Mouse (Mus musculus) cortical plate, adult 2 months (tissue): Measurements from ENCODE around the gene Plg. TPM values are rescaled to one million over a fixed set of nuclear protein-coding genes. Genes with fewer than 3 reads are reported as not detected.
A peak's percentile ranks its signal among the peaks of the same experiment; 100 is the strongest.

ENCODE experiments used
- H3K27ac ChIP-seq: fragments of 200-500 bp; 2 replicates; pipeline ENCODE4 v1.5.1; 2012; ENCODE audit warnings: low read length, control low read depth, inconsistent platforms; ENCODE audit not compliant: insufficient read depth
- H3K4me1 ChIP-seq: fragments of 200-500 bp; 2 replicates; pipeline ENCODE4 v1.6.1; 2011; ENCODE audit warnings: low read length; ENCODE audit not compliant: control insufficient read depth, insufficient read depth
- H3K4me3 ChIP-seq: fragments of 200-500 bp; 2 replicates; pipeline ENCODE4 v1.5.1; 2011; ENCODE audit warnings: mild to moderate bottlenecking, low read length, control low read depth; ENCODE audit not compliant: insufficient read depth
- CTCF ChIP-seq: fragments of 200-500 bp; IDR thresholded peaks from 2 replicates; pipeline ENCODE4 v1.5.1; 2011; ENCODE audit warnings: mild to moderate bottlenecking, control low read depth, low read length; ENCODE audit not compliant: insufficient read depth; ENCODE audit errors: extremely low read depth
- POLR2A ChIP-seq: fragments of 200-500 bp; IDR thresholded peaks from 2 replicates; pipeline ENCODE4 v1.6.1; 2011; ENCODE audit warnings: mild to moderate bottlenecking, low read length, control low read depth; ENCODE audit not compliant: insufficient read depth; ENCODE audit errors: extremely low read depth
- polyA plus RNA-seq: library from polyadenylated mRNA; depleted of rRNA; stranded (reverse); fragments of >200 nt; gene quantifications from 2 replicates; pipeline ENCODE4 v1.2.3, GENCODE M21; 2012

Gene Plg
- polyA plus RNA-seq, 1 experiment, result 0.10 TPM

DNA sequence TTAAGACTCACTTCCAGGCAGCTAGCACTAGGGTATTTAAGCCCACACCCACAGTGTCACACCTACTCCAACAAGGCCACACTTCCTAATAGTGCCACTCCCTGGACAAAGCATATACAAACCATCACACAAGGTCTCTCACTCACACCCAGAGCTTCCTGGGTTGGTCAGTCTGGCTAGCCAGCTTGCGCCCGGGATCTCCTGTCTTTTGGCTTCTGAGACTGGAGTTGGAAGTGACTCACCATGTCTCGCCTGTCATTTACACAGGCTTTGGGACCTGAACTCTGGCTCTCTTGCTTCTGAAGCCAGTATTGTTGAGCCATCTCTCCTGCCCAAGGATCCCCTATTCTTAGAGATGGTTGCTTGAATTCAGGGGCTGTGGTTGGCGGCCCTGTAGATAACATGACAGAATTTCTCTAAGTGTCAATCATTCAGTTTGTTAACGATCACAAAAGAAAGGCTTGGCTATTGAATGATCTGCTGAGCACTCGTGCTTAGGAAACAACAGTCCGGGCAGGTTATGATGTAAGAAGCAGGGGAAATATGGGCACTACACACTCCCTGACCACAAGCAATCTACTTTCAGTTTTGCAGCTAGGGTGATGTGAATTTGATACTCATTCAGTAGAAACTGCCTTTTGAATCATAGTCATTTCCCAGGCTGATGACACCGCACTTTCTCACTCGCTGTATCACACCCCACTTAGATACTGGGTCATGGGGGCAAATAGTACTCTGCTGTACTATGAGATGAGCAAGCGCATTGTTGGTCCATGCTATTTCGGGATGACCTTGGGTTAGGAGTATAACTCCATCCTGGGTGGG is 14.6 kb upstream of the Plg start:
- no peaks in the 10 kb centered on the region for H3K4me1 ChIP-seq
- H3K27ac ChIP-seq, result no peak overlapping the region
- TF ChIP-seq POLR2A (no peak), CTCF (no peak)
- H3K4me3 ChIP-seq, result no peak overlapping the region

DNA sequence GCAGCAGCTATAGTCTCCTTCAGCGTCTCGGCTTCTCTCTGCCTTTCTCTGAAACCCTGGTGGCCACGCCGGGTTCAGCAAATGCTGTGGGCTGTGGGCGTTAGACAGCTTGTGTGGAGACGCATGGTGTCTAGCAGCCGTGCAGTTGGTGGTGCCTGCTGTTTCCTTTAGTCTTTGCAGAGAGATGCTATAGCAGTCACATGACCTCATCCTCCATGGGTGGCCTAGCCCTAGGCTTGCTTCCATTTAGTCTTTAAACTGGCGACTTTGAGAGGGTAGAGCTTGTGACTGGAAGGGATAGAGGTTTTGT is 14.0 kb upstream of the Plg start:
- Histone ChIP-seq H3K4me3 (no peak overlapping the region), H3K27ac (no peak overlapping the region), H3K4me1 (no peaks in the 10 kb centered on the region)
- no peak for TF ChIP-seq CTCF
- no peak for TF ChIP-seq POLR2A

DNA sequence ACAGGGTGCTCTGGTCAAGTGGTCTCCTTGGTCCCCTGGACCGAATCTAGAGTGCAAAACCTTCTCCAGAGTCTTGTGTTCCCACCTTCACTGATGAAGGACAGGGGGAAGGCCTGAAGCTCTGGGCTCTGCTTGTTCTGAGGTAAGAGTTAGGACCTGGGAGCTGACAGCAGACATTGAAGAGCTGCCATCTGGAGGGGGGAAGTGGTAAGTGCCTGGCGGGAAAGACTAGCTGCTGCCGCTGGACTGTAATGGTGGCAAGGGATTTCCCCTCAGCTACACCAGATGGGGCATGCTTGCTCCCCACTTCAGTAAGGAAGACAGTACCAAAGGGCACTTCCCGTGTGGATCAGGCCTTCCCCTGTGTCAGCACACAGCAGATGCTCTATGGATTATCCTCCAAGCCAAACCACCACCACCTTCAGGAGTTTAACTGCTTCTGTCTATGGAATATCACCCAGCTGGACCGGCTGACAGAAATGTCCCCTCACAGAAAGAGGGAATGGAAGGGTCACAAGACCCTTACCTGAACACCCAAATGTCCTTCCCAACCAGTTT is 11.0 kb upstream of the Plg start:
- H3K4me3 ChIP-seq, result no peak overlapping the region
- TF ChIP-seq POLR2A (no peak), CTCF (peak; percentile 73)
- no peak overlapping the region for H3K27ac ChIP-seq
- no peaks in the 10 kb centered on the region for H3K4me1 ChIP-seq

DNA sequence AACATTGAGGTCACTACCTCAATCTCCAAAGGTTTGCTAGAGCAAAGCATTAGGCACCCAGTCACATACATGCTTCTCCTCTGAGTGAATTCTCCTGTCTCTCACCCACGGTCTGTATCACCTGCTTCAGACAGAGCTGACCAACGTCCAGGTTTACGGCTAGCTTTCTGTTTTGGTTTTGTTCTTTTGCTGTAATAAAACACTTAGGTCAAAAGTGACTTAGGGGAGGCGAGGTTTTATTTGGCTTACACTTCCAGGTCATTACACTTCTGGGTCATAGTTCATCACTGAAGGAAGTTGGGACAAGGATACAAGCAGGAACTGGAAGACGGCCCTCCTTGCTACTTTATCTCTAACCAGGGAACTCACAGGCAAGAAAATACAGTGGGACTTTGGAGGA is 9.0 kb upstream of the Plg start:
- Histone ChIP-seq H3K4me3 (no peak overlapping the region), H3K27ac (no peak overlapping the region), H3K4me1 (no peaks in the 10 kb centered on the region)
- TF ChIP-seq CTCF (no peak), POLR2A (no peak)

DNA sequence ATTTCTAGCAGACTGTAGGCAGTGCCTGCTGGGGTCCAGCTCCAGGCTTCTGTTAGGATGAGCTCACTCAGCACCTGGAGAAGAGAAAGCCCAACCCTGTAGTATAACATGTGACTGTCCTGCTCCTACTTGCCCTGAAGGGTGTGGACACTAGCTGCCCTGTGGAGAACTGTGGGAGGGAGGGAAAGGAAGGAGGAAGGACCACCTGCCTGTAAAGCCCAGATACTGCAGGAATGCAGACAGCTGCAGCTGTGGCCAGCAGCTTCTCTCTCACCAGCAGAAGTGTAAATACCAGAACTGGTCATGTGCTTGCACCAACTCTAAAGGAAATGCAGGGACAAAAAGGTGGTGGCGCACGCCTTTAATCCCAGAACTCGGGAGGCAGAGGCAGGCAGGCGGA is 8.1 kb upstream of the Plg start:
- H3K4me3 ChIP-seq, result no peak overlapping the region
- H3K4me1 ChIP-seq, result no peaks in the 10 kb centered on the region
- TF ChIP-seq POLR2A, result no peak
- no peak for TF ChIP-seq CTCF
- no peak overlapping the region for H3K27ac ChIP-seq

DNA sequence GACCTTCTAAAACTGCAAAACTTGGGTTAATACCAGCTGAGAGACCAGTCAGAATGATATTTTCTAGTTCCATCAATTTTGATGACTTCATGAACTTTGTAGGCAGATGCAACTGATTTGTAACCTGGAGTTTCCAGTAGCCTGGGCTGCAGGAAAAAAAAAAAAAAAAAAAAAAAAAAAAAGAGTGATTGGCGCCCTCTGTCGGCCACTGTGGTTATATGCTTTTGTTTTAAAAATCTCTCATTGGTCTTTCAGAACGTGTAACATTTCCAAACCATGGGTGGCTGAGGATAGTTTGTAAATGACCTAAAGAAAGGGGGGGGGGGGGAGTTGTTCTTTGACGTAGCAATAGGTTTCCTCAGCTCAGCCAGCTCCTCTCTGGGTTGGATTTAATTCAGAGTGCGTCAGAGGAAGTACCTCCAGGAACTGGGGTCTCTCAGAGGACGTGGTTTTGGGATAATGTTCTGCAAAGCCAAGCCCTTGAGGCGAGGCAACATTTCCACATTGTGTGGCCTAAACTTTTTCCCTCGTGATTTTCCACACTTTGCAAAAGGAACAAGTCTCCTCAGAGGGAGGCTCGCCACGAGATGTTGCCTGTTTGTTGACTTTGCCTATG is 7.0 kb upstream of the Plg start:
- Histone ChIP-seq H3K4me1 (no peaks in the 10 kb centered on the region), H3K27ac (no peak overlapping the region), H3K4me3 (no peak overlapping the region)
- TF ChIP-seq CTCF (0 out of 2 replicates have a peak, but pooled peaks have one; percentile 8), POLR2A (no peak)

DNA sequence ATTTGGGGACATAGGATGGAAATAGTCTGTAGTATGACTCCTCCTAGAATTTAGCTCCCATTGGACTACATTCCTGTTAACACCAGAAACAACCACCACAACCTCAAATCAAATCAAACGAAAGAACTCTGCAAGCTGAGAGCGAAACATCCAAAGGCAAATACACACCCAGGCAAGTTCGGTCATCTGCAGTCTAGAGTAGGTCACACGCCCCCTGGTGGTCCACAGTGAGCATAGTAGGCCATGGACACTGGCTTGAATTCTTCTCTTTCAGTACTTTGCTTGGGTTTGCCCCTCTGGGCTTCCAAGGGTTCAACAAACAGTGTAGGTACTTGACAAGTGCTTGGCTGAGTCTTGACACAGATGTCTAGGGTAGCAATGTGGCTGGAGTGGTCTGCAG is 6.4 kb upstream of the Plg start:
- Histone ChIP-seq H3K4me1 (no peaks in the 10 kb centered on the region), H3K27ac (no peak overlapping the region), H3K4me3 (no peak overlapping the region)
- TF ChIP-seq POLR2A, result no peak
- peak; percentile 77 for TF ChIP-seq CTCF

DNA sequence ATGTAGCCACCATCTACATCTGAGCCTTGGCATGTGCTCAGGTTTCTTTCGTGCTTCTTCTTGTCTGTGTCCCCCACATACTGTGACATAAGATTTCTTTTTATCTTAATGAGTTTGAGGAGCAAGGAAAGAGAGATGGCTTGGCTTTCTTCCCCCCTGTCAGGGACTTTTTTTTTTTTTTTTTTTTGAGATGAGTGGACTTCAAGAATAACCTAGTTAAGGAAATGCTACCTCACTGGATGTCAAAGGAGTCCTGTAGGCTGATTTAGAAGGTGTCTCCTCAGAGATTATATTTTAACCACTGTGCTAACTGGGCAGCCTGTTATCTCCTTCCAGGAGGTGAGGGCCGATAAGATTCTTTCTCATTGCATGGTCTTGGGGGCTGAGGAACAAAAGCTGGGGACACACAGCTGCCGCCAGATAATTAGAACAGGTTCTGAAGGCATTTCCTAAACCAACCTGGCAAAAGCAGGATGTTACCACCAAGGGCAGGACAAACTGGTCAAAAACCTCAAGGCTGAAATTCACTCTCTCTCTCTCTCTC is 4.7 kb upstream of the Plg start:
- Histone ChIP-seq H3K27ac (no peak overlapping the region), H3K4me3 (no peak overlapping the region), H3K4me1 (no peaks in the 10 kb centered on the region)
- TF ChIP-seq POLR2A (no peak), CTCF (no peak)

DNA sequence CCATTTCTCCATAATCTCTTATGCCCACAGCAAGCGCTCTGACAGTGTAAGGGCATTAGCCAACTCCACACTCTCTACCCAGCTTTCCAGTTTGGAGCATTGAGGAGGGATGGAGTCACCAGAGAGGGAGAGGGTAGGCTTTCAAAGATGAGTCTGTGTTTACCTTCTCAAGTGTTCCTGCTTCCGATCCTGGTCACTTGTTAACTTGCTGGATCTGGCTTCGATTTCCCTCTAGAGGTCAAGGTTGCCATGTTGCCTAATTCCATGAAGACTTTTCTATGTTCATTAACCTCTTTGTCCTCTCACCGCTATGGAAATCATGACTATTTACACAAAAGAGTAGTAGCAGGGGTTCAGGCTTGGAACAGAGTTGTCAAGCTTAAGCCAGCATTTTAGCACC is 1.9 kb downstream of the Plg start:
- H3K27ac ChIP-seq, result no peak overlapping the region
- no peak for TF ChIP-seq CTCF
- TF ChIP-seq POLR2A, result no peak
- no peaks in the 10 kb centered on the region for H3K4me1 ChIP-seq
- no peak overlapping the region for H3K4me3 ChIP-seq

DNA sequence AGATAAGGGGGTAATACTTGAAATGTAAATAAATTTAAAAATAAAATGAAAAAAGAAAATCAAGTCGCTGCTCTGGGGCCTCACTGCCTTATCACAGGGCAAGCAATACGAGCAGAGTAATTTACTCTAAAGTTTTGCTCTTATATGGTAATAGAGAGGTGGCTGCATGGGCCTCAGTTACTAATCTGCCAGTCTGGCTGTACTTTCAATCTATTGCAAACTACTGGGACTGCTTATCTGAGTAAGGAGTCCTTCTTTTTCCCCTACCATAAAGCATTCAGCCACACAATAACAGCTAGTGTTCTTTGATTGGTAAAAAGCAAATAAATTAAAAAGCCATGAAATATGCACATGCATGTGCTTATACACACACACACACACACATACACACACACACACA is 3.2 kb downstream of the Plg start:
- Histone ChIP-seq H3K4me3 (no peak overlapping the region), H3K27ac (no peak overlapping the region), H3K4me1 (no peaks in the 10 kb centered on the region)
- TF ChIP-seq POLR2A (no peak), CTCF (no peak)
